Mouse (Mus musculus): ENCODE data around the gene Slc9a3r2. TPM values are rescaled to one million over a fixed set of nuclear protein-coding genes. Genes with fewer than 3 reads are reported as not detected.

The Slc9a3r2 gene
- total RNA-seq, 4 experiments from 2014 or later, result 87.7 to 110 (median 101) TPM

GRCm38 (mm10) chr17:24593992-24594890 lies 55.9 kb downstream of the Slc9a3r2 start:
- no peak for DNase-seq (ENCODE audit: low spot score)

GRCm38 (mm10) chr17:24593248-24593647 lies 56.9 kb downstream of the Slc9a3r2 start:
- no peak for DNase-seq (ENCODE audit: low spot score)

GRCm38 (mm10) chr17:24591695-24592094 lies 58.4 kb downstream of the Slc9a3r2 start:
- no peak for DNase-seq (ENCODE audit: low spot score)

GRCm38 (mm10) chr17:24590943-24591342 lies 59.2 kb downstream of the Slc9a3r2 start:
- peak; percentile 33 for DNase-seq (ENCODE audit: low spot score)

Small RNAs within 50 kb of the gene (microRNA-seq; reads per million reads assigned to microRNA genes)
- 2.8 reads per million, percentile 1 among the genes with 10 or more reads in this experiment for gene Gm24589

Other genes with a start within 250 kb of the Slc9a3r2 start
- 10 to 100 TPM; 59.7 to 61.4 (median 60.7) TPM for gene Rnps1, start 235.8 kb downstream of the Slc9a3r2 start, total RNA-seq (2022)
- gene Eci1, start 223.7 kb downstream of the Slc9a3r2 start, total RNA-seq (2022), result 100 to 1,000 TPM; 455 to 534 (median 495) TPM
- 1 to 10 TPM in 3 of 4 experiments, under 1 TPM in 1; 0.91 to 1.4 (median 1.1) TPM for gene Dnase1l2, start 207.2 kb downstream of the Slc9a3r2 start, total RNA-seq (2022)
- gene E4f1, start 180.0 kb downstream of the Slc9a3r2 start, total RNA-seq (2022), result 10 to 100 TPM; 11.2 to 14.7 (median 11.9) TPM
- 10 to 100 TPM; 39.9 to 44.4 (median 41.4) TPM for gene Pgp, start 179.9 kb downstream of the Slc9a3r2 start, total RNA-seq (2022)
- gene Bricd5, start 176.4 kb downstream of the Slc9a3r2 start, total RNA-seq (2022), result under 1 TPM in 2 of 4 experiments, not detected in 2; 0.28 to 0.31 TPM
- 10 to 100 TPM; 10.5 to 11.8 (median 11.0) TPM for gene Mlst8, start 171.2 kb downstream of the Slc9a3r2 start, total RNA-seq (2022)
- under 1 TPM; 0.16 to 0.23 (median 0.19) TPM for gene Caskin1, start 161.7 kb downstream of the Slc9a3r2 start, total RNA-seq (2022)
- 10 to 100 TPM; 37.0 to 50.9 (median 42.7) TPM for gene Traf7, start 122.4 kb downstream of the Slc9a3r2 start, total RNA-seq (2022)
- under 1 TPM in 3 of 4 experiments, not detected in 1; 0.23 to 0.50 (median 0.25) TPM for gene Rab26, start 116.1 kb downstream of the Slc9a3r2 start, total RNA-seq (2022)
- 10 to 100 TPM; 27.8 to 43.0 (median 34.9) TPM for gene Pkd1, start 100.5 kb downstream of the Slc9a3r2 start, total RNA-seq (2022)
- gene Tsc2, start 17.7 kb downstream of the Slc9a3r2 start, total RNA-seq (2022), result 100 to 1,000 TPM; 123 to 135 (median 133) TPM
- gene Nthl1, start 17.6 kb downstream of the Slc9a3r2 start, total RNA-seq (2022), result 1 to 10 TPM; 2.6 to 3.5 (median 2.8) TPM
- not detected for gene Npw, start 8.1 kb upstream of the Slc9a3r2 start, total RNA-seq (2022)
- gene Zfp598, start 19.4 kb upstream of the Slc9a3r2 start, total RNA-seq (2022), result 10 to 100 TPM; 14.3 to 17.0 (median 15.9) TPM
- under 1 TPM in 2 of 4 experiments, not detected in 2; 0.14 to 0.24 TPM for gene Syngr3, start 39.6 kb upstream of the Slc9a3r2 start, total RNA-seq (2022)
- gene Gfer, start 45.8 kb upstream of the Slc9a3r2 start, total RNA-seq (2022), result 10 to 100 TPM; 20.0 to 22.2 (median 21.1) TPM
- gene Noxo1, start 45.9 kb upstream of the Slc9a3r2 start, total RNA-seq (2022), result under 1 TPM; 0.49 to 0.84 (median 0.58) TPM
- gene Tbl3, start 57.3 kb upstream of the Slc9a3r2 start, total RNA-seq (2022), result 10 to 100 TPM; 14.4 to 21.6 (median 17.3) TPM
- gene Rnf151, start 67.7 kb upstream of the Slc9a3r2 start, total RNA-seq (2022), result under 1 TPM in 1 of 4 experiments, not detected in 3; 0.23 TPM
- 100 to 1,000 TPM; 631 to 768 (median 679) TPM for gene Rps2, start 67.8 kb upstream of the Slc9a3r2 start, total RNA-seq (2022)
- gene Ndufb10, start 74.2 kb upstream of the Slc9a3r2 start, total RNA-seq (2022), result 1,000 to 10,000 TPM in 1 of 4 experiments, 100 to 1,000 TPM in 3; 975 to 1,073 (median 990) TPM
- 100 to 1,000 TPM; 389 to 453 (median 417) TPM for gene Rpl3l, start 77.5 kb upstream of the Slc9a3r2 start, total RNA-seq (2022)
- gene Msrb1, start 86.3 kb upstream of the Slc9a3r2 start, total RNA-seq (2022), result 100 to 1,000 TPM; 172 to 208 (median 186) TPM
- gene Hs3st6, start 102.7 kb upstream of the Slc9a3r2 start, total RNA-seq (2022), result not detected
- under 1 TPM in 1 of 4 experiments, not detected in 3; 0.19 TPM for gene Meiob, start 154.0 kb upstream of the Slc9a3r2 start, total RNA-seq (2022)
- gene Hagh, start 189.8 kb upstream of the Slc9a3r2 start, total RNA-seq (2022), result 10 to 100 TPM; 78.0 to 97.5 (median 87.2) TPM
- 10 to 100 TPM; 85.1 to 94.4 (median 88.7) TPM for gene Fahd1, start 200.0 kb upstream of the Slc9a3r2 start, total RNA-seq (2022)
- 10 to 100 TPM in 2 of 4 experiments, 1 to 10 TPM in 2; 7.8 to 14.5 (median 11.1) TPM for gene Igfals, start 215.7 kb upstream of the Slc9a3r2 start, total RNA-seq (2022)
- gene Nubp2, start 236.0 kb upstream of the Slc9a3r2 start, total RNA-seq (2022), result 10 to 100 TPM; 17.2 to 20.1 (median 19.2) TPM
- gene Spsb3, start 236.3 kb upstream of the Slc9a3r2 start, total RNA-seq (2022), result 10 to 100 TPM; 25.8 to 29.3 (median 27.7) TPM
- 10 to 100 TPM; 19.4 to 23.5 (median 21.1) TPM for gene Eme2, start 244.8 kb upstream of the Slc9a3r2 start, total RNA-seq (2022)
- 100 to 1,000 TPM in 2 of 4 experiments, 10 to 100 TPM in 2; 88.8 to 125 (median 109) TPM for gene Mrps34, start 244.8 kb upstream of the Slc9a3r2 start, total RNA-seq (2022)
- gene Nme3, start 246.2 kb upstream of the Slc9a3r2 start, total RNA-seq (2022), result 10 to 100 TPM; 29.0 to 31.4 (median 29.5) TPM

Measured in heart, adult 8-10 months (tissue).